In the genomic region with DNA sequence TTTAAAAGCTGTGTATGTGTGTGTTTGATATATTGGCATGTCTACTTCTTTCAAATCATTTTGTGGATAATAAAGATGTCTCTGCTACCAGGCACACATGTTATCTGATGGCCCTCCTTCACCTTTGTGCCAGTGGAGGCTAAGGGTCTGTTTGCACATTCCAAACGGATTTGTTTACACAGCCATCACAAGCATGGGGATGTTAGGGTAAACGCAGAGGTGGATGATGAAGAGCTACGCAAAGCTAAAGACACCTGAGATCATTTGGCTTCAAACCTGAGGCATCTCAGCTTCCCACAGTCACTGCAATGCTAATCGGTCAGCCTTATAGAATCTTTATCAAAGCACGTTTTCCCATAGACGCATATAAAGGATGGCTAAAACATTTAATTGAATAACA, we compare ENCODE assay signal across 26 mouse cellular contexts. TPM values are rescaled to one million over a fixed set of nuclear protein-coding genes. Genes with fewer than 3 reads are reported as not detected.
DNase-seq lines count a peak whose midpoint lies in the region; ATAC-seq and TF ChIP-seq lines count a peak whose summit lies in the region.
"Had no signal": no experiment of that assay in that cellular context is flagged by ENCODE, and none has a peak within 500 bp of the region (broad histone marks: within the 10 kb centered on the region; RNA-seq: fewer than 3 reads in every experiment).

No protein-coding gene starts in this region.

- no peaks in the 10 kb centered on the region; the same call in 1 of the 2 replicates for H3K4me1 ChIP-seq in intestine, embryonic 14.5 days (replicated peaks; ENCODE audit: control insufficient read depth, insufficient read depth, low read length)
- no peaks in the 10 kb centered on the region for H3K4me1 ChIP-seq in intestine, postnatal 0 days (replicated peaks; ENCODE audit: control insufficient read depth, insufficient read depth, low read length)
- peaks cover 7% of the 10 kb centered on the region; the same call in 1 of the 2 replicates for H3K4me1 ChIP-seq in liver, embryonic 13.5 days (replicated peaks)
- 0 out of 2 replicates have a peak, but pooled peaks cover 3% of the 10 kb centered on the region for H3K4me1 ChIP-seq in liver, embryonic 12.5 days
- peaks cover 9% of the 10 kb centered on the region for H3K4me1 ChIP-seq in ES-Bruce4 (ENCODE audit: control insufficient read depth, insufficient read depth, low read length)
- no peaks in the 10 kb centered on the region for H3K4me1 ChIP-seq in forebrain, embryonic 14.5 days (ENCODE audit: control insufficient read depth, insufficient read depth, low read length)
- H3K4me1 ChIP-seq: embryonic facial prominence, embryonic 15.5 days; forebrain, embryonic 12.5 days; forebrain, embryonic 15.5 days had no signal

- H3K9me3 ChIP-seq in intestine, embryonic 14.5 days (ENCODE audit: control insufficient read depth, low read length), result no peaks in the 10 kb centered on the region
- H3K9me3 ChIP-seq in intestine, postnatal 0 days (ENCODE audit: control insufficient read depth), result no peaks in the 10 kb centered on the region
- no peaks in the 10 kb centered on the region for H3K9me3 ChIP-seq in liver, embryonic 13.5 days (replicated peaks)
- H3K9me3 ChIP-seq in liver, embryonic 12.5 days (replicated peaks), result no peaks in the 10 kb centered on the region
- peaks cover 7% of the 10 kb centered on the region for H3K9me3 ChIP-seq in ES-Bruce4 (replicated peaks; ENCODE audit: control insufficient read depth, insufficient read depth, low read length, poor library complexity, severe bottlenecking)
- H3K9me3 ChIP-seq in forebrain, embryonic 14.5 days (replicated peaks; ENCODE audit: control insufficient read depth, low read length), result no peaks in the 10 kb centered on the region
- H3K9me3 ChIP-seq: embryonic facial prominence, embryonic 13.5 days; embryonic facial prominence, embryonic 15.5 days; forebrain, embryonic 12.5 days; forebrain, embryonic 15.5 days had no signal

- TF ChIP-seq EP300 in ES-Bruce4 (IDR thresholded peaks at IDR 0.05; ENCODE audit: insufficient read depth, low read depth, low read length), result no peak

- TF ChIP-seq CTCF in intestine, postnatal 0 days (IDR thresholded peaks at IDR 0.05; ENCODE audit: low read depth), result no peak
- no peak for TF ChIP-seq CTCF in ES-Bruce4 (IDR thresholded peaks at IDR 0.05; ENCODE audit: low read depth, low read length)

- no peaks in the 10 kb centered on the region for H3K27me3 ChIP-seq in intestine, embryonic 14.5 days (replicated peaks; ENCODE audit: control insufficient read depth, insufficient read depth, low read length)
- no peaks in the 10 kb centered on the region for H3K27me3 ChIP-seq in intestine, postnatal 0 days (replicated peaks; ENCODE audit: control insufficient read depth, insufficient read depth, low read length)
- H3K27me3 ChIP-seq in liver, embryonic 13.5 days, result no peaks in the 10 kb centered on the region
- H3K27me3 ChIP-seq in liver, embryonic 12.5 days (replicated peaks), result no peaks in the 10 kb centered on the region
- H3K27me3 ChIP-seq in ES-Bruce4 (ENCODE audit: control insufficient read depth, insufficient read depth, low read length, poor library complexity, severe bottlenecking), result no peaks in the 10 kb centered on the region
- H3K27me3 ChIP-seq in forebrain, embryonic 14.5 days (replicated peaks; ENCODE audit: control insufficient read depth, insufficient read depth, low read length), result no peaks in the 10 kb centered on the region
- H3K27me3 ChIP-seq: CH12.LX; embryonic facial prominence, embryonic 13.5 days; embryonic facial prominence, embryonic 15.5 days; forebrain, embryonic 12.5 days; forebrain, embryonic 15.5 days had no signal

- no peak overlapping the region for H3K4me3 ChIP-seq in intestine, embryonic 14.5 days (ENCODE audit: low read depth, low read length)
- H3K4me3 ChIP-seq in intestine, postnatal 0 days (ENCODE audit: low read depth, low read length), result no peak overlapping the region
- H3K4me3 ChIP-seq in liver, embryonic 13.5 days (replicated peaks), result no peak overlapping the region
- H3K4me3 ChIP-seq in liver, embryonic 12.5 days, result no peak overlapping the region
- H3K4me3 ChIP-seq in ES-Bruce4 (ENCODE audit: low read depth, low read length), result no peak overlapping the region
- H3K4me3 ChIP-seq in forebrain, embryonic 14.5 days (ENCODE audit: low read depth, low read length), result no peak overlapping the region
- H3K4me3 ChIP-seq: embryonic facial prominence, embryonic 13.5 days; embryonic facial prominence, embryonic 15.5 days; erythroblast, embryonic 14.5 days; forebrain, embryonic 10.5 days; forebrain, embryonic 12.5 days; forebrain, embryonic 15.5 days had no signal

- H3K27ac ChIP-seq in intestine, embryonic 14.5 days (ENCODE audit: low read depth), result no peak overlapping the region
- H3K27ac ChIP-seq in intestine, postnatal 0 days (ENCODE audit: low read depth, low read length), result no peak overlapping the region
- H3K27ac ChIP-seq in liver, embryonic 13.5 days, result 0 out of 2 replicates have a peak overlapping the region, but pooled peaks have one; percentile 1
- no peak overlapping the region for H3K27ac ChIP-seq in liver, embryonic 12.5 days
- peak overlapping the region; percentile 49 for H3K27ac ChIP-seq in ES-Bruce4 (ENCODE audit: insufficient read depth, low read length)
- H3K27ac ChIP-seq in forebrain, embryonic 14.5 days (ENCODE audit: low read depth, low read length), result no peak overlapping the region
- H3K27ac ChIP-seq: embryonic facial prominence, embryonic 13.5 days; embryonic facial prominence, embryonic 15.5 days; forebrain, embryonic 10.5 days; forebrain, embryonic 12.5 days; forebrain, embryonic 15.5 days had no signal

- ATAC-seq in intestine, embryonic 14.5 days (replicated peaks; ENCODE audit: low FRiP score, low TSS enrichment, low read depth), result no peak
- no peak for ATAC-seq in intestine, postnatal 0 days
- ATAC-seq in liver, embryonic 13.5 days (ENCODE audit: low read depth), result 0 out of 2 replicates have a peak, but pooled peaks have one; percentile 22
- ATAC-seq in liver, embryonic 12.5 days, result no peak; the same call in 1 of the 2 replicates
- no peak for ATAC-seq in forebrain, embryonic 14.5 days
- ATAC-seq: CD4-positive, CD25-positive, alpha-beta regulatory T cell, adult 4 months; forebrain, embryonic 15.5 days had no signal

- DNase-seq in intestine, embryonic 14.5 days (ENCODE audit: low spot score), result peak; percentile 51
- no peak for DNase-seq in liver, embryonic 13.5 days
- DNase-seq in yolk sac, embryonic 10.5 days (ENCODE audit: low spot score), result peak; percentile 75
- no peak for DNase-seq in forebrain, embryonic 14.5 days (ENCODE audit: low spot score)
- DNase-seq: adrenal gland, adult 2 months; adrenal gland, postnatal 10 days; adrenal gland, postnatal 25 days; B cell, adult 2 months; cerebellum, adult 11 months; cerebellum, adult 18-20 months; cerebellum, adult 8-10 months; cerebellum, adult 9-11 months; cerebellum, postnatal 14 days; cerebellum, postnatal 36 days; embryo, embryonic 11 days had no signal

- H3K36me3 ChIP-seq in intestine, embryonic 14.5 days (ENCODE audit: control insufficient read depth, insufficient read depth, low read length), result peaks cover under 1% of the 10 kb centered on the region; the same call in 1 of the 2 replicates
- 0 out of 2 replicates have a peak, but pooled peaks cover 5% of the 10 kb centered on the region for H3K36me3 ChIP-seq in intestine, postnatal 0 days (ENCODE audit: control insufficient read depth, insufficient read depth)
- H3K36me3 ChIP-seq in liver, embryonic 13.5 days, result peaks cover 5% of the 10 kb centered on the region; the same call in 1 of the 2 replicates
- peaks cover 4% of the 10 kb centered on the region for H3K36me3 ChIP-seq in liver, embryonic 12.5 days
- no peaks in the 10 kb centered on the region for H3K36me3 ChIP-seq in ES-Bruce4 (ENCODE audit: control insufficient read depth, insufficient read depth, low read length, poor library complexity, severe bottlenecking)
- H3K36me3 ChIP-seq in forebrain, embryonic 14.5 days (ENCODE audit: control insufficient read depth, insufficient read depth, low read length), result peaks cover 6% of the 10 kb centered on the region; the same call in 1 of the 2 replicates
- H3K36me3 ChIP-seq: embryonic facial prominence, embryonic 15.5 days; forebrain, embryonic 15.5 days had no signal

- no peak for TF ChIP-seq POLR2A in ES-Bruce4 (IDR thresholded peaks at IDR 0.05; ENCODE audit: insufficient read depth, low read length)

- no peak overlapping the region for H3K9ac ChIP-seq in intestine, embryonic 14.5 days (ENCODE audit: low read length)
- no peak overlapping the region for H3K9ac ChIP-seq in intestine, postnatal 0 days (ENCODE audit: low read depth, low read length)
- no peak overlapping the region for H3K9ac ChIP-seq in liver, embryonic 13.5 days
- no peak overlapping the region for H3K9ac ChIP-seq in liver, embryonic 12.5 days
- H3K9ac ChIP-seq in ES-Bruce4 (ENCODE audit: low read depth, poor library complexity, severe bottlenecking), result no peak overlapping the region
- H3K9ac ChIP-seq in forebrain, embryonic 14.5 days (ENCODE audit: low read length), result no peak overlapping the region
- H3K9ac ChIP-seq: embryonic facial prominence, embryonic 13.5 days; embryonic facial prominence, embryonic 15.5 days; forebrain, embryonic 12.5 days; forebrain, embryonic 15.5 days had no signal

- WGBS in intestine, embryonic 14.5 days, result 12% methylated on average over 6 of the region's 6 CpGs
- WGBS in intestine, postnatal 0 days, result 8% methylated on average over 6 of the region's 6 CpGs
- 42% methylated on average over 6 of the region's 6 CpGs for WGBS in liver, embryonic 13.5 days (ENCODE audit: insufficient replicate concordance)
- WGBS in liver, embryonic 12.5 days (ENCODE audit: insufficient replicate concordance), result 48% methylated on average over 6 of the region's 6 CpGs
- 67% methylated on average over 6 of the region's 6 CpGs for WGBS in forebrain, embryonic 14.5 days

- H3K4me2 ChIP-seq in intestine, embryonic 14.5 days (ENCODE audit: low read length), result no peak overlapping the region
- H3K4me2 ChIP-seq in intestine, postnatal 0 days (replicated peaks; ENCODE audit: low read depth), result no peak overlapping the region
- H3K4me2 ChIP-seq in liver, embryonic 13.5 days, result no peak overlapping the region
- no peak overlapping the region for H3K4me2 ChIP-seq in liver, embryonic 12.5 days
- no peak overlapping the region for H3K4me2 ChIP-seq in forebrain, embryonic 14.5 days (ENCODE audit: low read length)
- H3K4me2 ChIP-seq: embryonic facial prominence, embryonic 13.5 days; embryonic facial prominence, embryonic 15.5 days; forebrain, embryonic 12.5 days; forebrain, embryonic 15.5 days had no signal

RNA-seq across cellular contexts. Expression of a gene that starts 16.5 kb away (rescaled TPM):
- polyA plus RNA-seq in intestine, embryonic 14.5 days (2014; fragmentation: Nextera tagmentation; extraction: Ambion mirVana), result 25.2 and 26.7 TPM in 2 replicates
- 7.4 and 8.9 TPM in 2 replicates for polyA plus RNA-seq in intestine, postnatal 0 days (2015; fragmentation: Nextera tagmentation; extraction: Ambion mirVana)
- 12.7 and 15.9 TPM in 2 replicates for polyA plus RNA-seq in liver, embryonic 13.5 days (2015; fragmentation: Nextera tagmentation; extraction: Ambion mirVana)
- polyA plus RNA-seq in liver, embryonic 12.5 days (2016; fragmentation: Nextera tagmentation; extraction: Ambion mirVana), result 17.5 and 21.0 TPM in 2 replicates
- polyA plus RNA-seq in ES-Bruce4 (2011; ENCODE audit: insufficient read depth, insufficient read length, low read depth, missing spikeins), result 59.7 and 63.2 TPM in 2 replicates
- 11.7 and 12.2 TPM in 2 replicates for polyA plus RNA-seq in forebrain, embryonic 14.5 days (2014; fragmentation: Nextera tagmentation; extraction: Ambion mirVana)

Comparison
In these comparisons a context has a peak if more than half of its experiments do, and no peak if none do; other contexts are left out.
1. H3K27ac ChIP-seq: peak in liver, embryonic 13.5 days (single experiment) and ES-Bruce4 (single experiment); none in intestine, embryonic 14.5 days (single experiment), intestine, postnatal 0 days (single experiment), liver, embryonic 12.5 days (single experiment) and forebrain, embryonic 14.5 days (single experiment).
2. DNase-seq: peak in intestine, embryonic 14.5 days (single experiment) and yolk sac, embryonic 10.5 days (single experiment); none in liver, embryonic 13.5 days (single experiment) and forebrain, embryonic 14.5 days (single experiment).